Mouse (Mus musculus): ENCODE results near the gene Efemp2.

DNA sequence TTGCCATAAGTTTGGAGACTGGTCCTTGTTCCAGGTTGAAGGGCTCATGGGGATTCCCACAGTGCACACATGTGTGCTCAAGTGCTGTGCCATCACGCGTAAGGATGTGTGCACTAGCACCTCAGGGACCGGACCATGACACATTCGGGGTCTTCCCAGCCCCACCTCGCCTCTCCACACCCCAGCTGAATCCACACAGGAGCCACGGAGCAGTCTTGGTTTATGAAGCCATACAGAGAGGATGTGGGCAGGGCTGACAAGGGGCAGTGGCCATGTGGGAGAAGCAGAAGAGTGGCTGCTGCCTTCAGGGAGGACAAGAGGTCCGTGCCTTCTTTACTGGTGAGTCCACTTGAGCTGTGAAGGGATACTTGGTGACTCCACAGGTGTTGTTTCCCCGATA, 8.7 kb upstream of the Efemp2 start:
- TF ChIP-seq GATA1 (IDR thresholded peaks at IDR 0.05; ENCODE audit: low read length) (no peak), TAL1 (IDR thresholded peaks at IDR 0.05; ENCODE audit: low read length) (no peak)

All from erythroblast, embryonic 14.5 days (primary cell).